Mouse (Mus musculus) cortical plate, adult 2 months (tissue): Measurements from ENCODE around the gene Ctdsp1.

Experiments used
- CTCF ChIP-seq: fragments of 200-500 bp; IDR thresholded peaks from 2 replicates; pipeline ENCODE4 v1.5.1; 2011; ENCODE audit warnings: mild to moderate bottlenecking, control low read depth, low read length; ENCODE audit not compliant: insufficient read depth; ENCODE audit errors: extremely low read depth
- POLR2A ChIP-seq: fragments of 200-500 bp; IDR thresholded peaks from 2 replicates; pipeline ENCODE4 v1.6.1; 2011; ENCODE audit warnings: mild to moderate bottlenecking, low read length, control low read depth; ENCODE audit not compliant: insufficient read depth; ENCODE audit errors: extremely low read depth

DNA sequence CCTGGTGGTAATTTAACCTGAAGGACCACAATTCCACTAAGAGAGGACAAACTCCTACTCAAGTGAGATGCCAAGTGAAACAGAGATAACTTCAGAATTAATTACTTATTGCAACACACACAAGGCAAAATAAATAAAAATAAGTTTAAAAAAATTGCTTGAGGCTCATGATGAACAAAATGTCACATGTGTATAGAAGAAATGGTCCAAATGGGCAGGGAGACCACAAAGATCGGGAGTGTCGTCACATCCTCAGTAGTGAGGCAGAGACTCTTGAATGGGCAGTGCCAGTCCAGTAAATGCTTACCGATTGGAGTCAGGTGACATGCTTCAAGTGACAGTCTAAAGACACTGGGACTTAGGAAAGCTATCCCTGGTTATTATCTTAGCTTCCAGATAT, 9.2 kb downstream of the Ctdsp1 start:
- TF ChIP-seq POLR2A: no peak
- no peak for TF ChIP-seq CTCF
